Mouse (Mus musculus): Measurements from ENCODE around the gene 1700013G24Rik. TPM values are rescaled to one million over a fixed set of nuclear protein-coding genes. Genes with fewer than 3 reads are reported as not detected.

The 1700013G24Rik gene
- polyA plus RNA-seq, 1 experiment from 2014 or later = not detected

DNA sequence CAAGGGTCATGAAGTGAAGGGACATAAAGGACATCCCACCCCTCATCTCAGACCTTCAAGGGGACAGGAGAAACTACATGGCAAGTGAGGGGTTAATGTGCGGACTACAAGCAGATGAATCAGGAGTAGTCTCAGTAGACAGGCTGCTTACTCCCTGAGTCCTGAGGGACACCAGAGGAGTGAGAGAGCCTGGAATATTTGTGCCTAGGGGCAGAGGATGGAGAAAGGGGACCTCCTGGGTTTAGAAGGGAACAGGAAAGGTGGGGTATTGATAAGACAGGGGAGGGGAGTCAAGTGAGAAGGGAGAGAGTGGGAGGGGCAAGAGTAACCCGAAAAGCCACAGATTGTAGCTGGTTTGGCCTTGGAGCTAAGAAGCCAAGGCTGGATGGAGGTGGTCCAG, 4.4 kb upstream of the 1700013G24Rik start:
- DNase-seq (no peak), ATAC-seq (ENCODE audit: insufficient read depth) (no peak)
- TF ChIP-seq CTCF (IDR thresholded peaks at IDR 0.05; ENCODE audit: low read depth) = no peak
- Histone ChIP-seq H3K4me2 (no peak overlapping the region), H3K4me1 (ENCODE audit: insufficient read depth) (peaks cover 8% of the 10 kb centered on the region; the same call in 1 of the 2 replicates), H3K9ac (no peak overlapping the region), H3K9me3 (ENCODE audit: low read depth, low read length) (no peaks in the 10 kb centered on the region), H3K4me3 (ENCODE audit: low read depth, low read length) (no peak overlapping the region), H3K27ac (ENCODE audit: low read depth) (no peak overlapping the region), H3K27me3 (ENCODE audit: insufficient read depth, low read length) (no peaks in the 10 kb centered on the region), H3K36me3 (ENCODE audit: insufficient read depth) (no peaks in the 10 kb centered on the region)
- WGBS = 28% methylated on average over 2 of the region's 2 CpGs

DNA sequence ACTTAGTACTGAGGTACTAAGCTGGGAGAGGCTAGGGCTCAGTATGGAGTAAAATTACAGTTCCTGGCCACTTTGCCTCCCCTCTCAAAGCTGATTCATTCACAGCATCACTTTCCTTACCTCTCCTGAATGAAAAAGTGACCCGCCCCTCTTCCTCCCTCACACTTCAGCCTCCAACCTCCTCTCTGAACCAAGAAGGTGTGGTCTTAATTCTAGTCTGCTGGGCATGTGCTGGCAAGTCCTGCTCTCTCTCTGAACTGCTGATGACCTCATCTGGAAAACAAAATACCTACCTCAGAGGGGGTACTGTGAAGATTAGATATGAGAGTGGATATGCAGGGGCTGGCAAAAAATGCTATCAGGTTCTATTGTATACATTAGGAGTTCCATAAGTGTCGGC, 4.0 kb upstream of the 1700013G24Rik start:
- H3K4me1 ChIP-seq (ENCODE audit: insufficient read depth) = peaks cover 8% of the 10 kb centered on the region; the same call in 1 of the 2 replicates
- peak; percentile 39; the same call in 1 of the 2 replicates for ATAC-seq (ENCODE audit: insufficient read depth)
- H3K27me3 ChIP-seq (ENCODE audit: insufficient read depth, low read length) = no peaks in the 10 kb centered on the region
- H3K4me2 ChIP-seq = no peak overlapping the region
- no peak overlapping the region for H3K4me3 ChIP-seq (ENCODE audit: low read depth, low read length)
- 44% methylated on average over 2 of the region's 2 CpGs for WGBS
- no peaks in the 10 kb centered on the region for H3K36me3 ChIP-seq (ENCODE audit: insufficient read depth)
- no peaks in the 10 kb centered on the region for H3K9me3 ChIP-seq (ENCODE audit: low read depth, low read length)
- no peak overlapping the region for H3K27ac ChIP-seq (ENCODE audit: low read depth)
- TF ChIP-seq CTCF (IDR thresholded peaks at IDR 0.05; ENCODE audit: low read depth) = no peak
- DNase-seq = peak; percentile 30
- H3K9ac ChIP-seq = no peak overlapping the region

DNA sequence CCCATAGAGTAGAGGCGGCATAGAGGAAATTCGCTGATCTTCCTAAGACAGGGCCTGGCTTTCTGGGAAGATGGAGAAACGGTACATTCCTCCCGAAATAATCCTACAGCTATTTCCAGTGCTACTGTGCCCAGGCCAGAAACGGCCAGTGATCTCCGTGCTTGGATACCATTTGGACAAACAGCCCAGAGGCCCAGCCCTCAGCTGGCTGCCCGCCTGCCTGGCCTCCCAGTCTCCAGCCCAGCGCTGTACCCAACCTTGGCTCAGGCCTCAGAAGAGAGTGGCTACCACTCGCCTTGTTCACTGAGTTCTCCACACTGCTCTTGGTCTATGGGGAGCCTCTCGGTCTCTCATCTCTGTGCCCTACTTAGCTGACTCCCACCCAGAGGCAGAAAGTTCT, 3.4 kb upstream of the 1700013G24Rik start:
- no peak overlapping the region for H3K4me3 ChIP-seq (ENCODE audit: low read depth, low read length)
- no peak for ATAC-seq (ENCODE audit: insufficient read depth)
- no peaks in the 10 kb centered on the region for H3K27me3 ChIP-seq (ENCODE audit: insufficient read depth, low read length)
- WGBS = 73% methylated on average over 10 of the region's 10 CpGs
- DNase-seq = no peak
- peaks cover 8% of the 10 kb centered on the region; the same call in 1 of the 2 replicates for H3K4me1 ChIP-seq (ENCODE audit: insufficient read depth)
- H3K27ac ChIP-seq (ENCODE audit: low read depth) = no peak overlapping the region
- H3K9ac ChIP-seq = no peak overlapping the region
- H3K9me3 ChIP-seq (ENCODE audit: low read depth, low read length) = no peaks in the 10 kb centered on the region
- no peaks in the 10 kb centered on the region for H3K36me3 ChIP-seq (ENCODE audit: insufficient read depth)
- no peak for TF ChIP-seq CTCF (IDR thresholded peaks at IDR 0.05; ENCODE audit: low read depth)
- H3K4me2 ChIP-seq = no peak overlapping the region

DNA sequence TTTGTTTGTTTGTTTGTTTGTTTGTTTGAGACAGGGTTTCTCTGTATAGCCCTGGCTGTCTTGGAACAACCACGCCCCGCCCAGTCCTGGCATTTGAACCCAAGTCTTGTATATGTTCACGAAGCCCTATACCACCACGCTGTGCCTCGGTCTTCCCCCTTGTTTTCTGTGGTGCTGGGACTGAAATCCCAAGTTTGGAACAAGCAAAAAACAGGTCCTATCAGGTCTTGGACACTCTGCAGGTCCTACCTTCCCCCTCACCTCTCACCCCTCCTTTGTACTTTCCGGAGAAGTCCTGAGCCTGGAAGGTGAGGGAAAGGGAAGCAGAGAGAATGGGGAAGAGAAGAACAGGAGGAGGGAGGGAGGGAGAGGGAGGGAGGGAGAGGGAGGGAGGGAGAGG, 894 bp upstream of the 1700013G24Rik start:
- H3K27me3 ChIP-seq (ENCODE audit: insufficient read depth, low read length) = no peaks in the 10 kb centered on the region
- TF ChIP-seq CTCF (IDR thresholded peaks at IDR 0.05; ENCODE audit: low read depth) = no peak
- H3K9ac ChIP-seq = no peak overlapping the region
- DNase-seq (no peak), ATAC-seq (ENCODE audit: insufficient read depth) (no peak)
- no peak overlapping the region for H3K27ac ChIP-seq (ENCODE audit: low read depth)
- H3K36me3 ChIP-seq (ENCODE audit: insufficient read depth) = no peaks in the 10 kb centered on the region
- peaks cover 9% of the 10 kb centered on the region; the same call in 1 of the 2 replicates for H3K4me1 ChIP-seq (ENCODE audit: insufficient read depth)
- H3K9me3 ChIP-seq (ENCODE audit: low read depth, low read length) = no peaks in the 10 kb centered on the region
- WGBS = 85% methylated on average over 6 of the region's 6 CpGs
- H3K4me2 ChIP-seq = no peak overlapping the region
- no peak overlapping the region for H3K4me3 ChIP-seq (ENCODE audit: low read depth, low read length)

DNA sequence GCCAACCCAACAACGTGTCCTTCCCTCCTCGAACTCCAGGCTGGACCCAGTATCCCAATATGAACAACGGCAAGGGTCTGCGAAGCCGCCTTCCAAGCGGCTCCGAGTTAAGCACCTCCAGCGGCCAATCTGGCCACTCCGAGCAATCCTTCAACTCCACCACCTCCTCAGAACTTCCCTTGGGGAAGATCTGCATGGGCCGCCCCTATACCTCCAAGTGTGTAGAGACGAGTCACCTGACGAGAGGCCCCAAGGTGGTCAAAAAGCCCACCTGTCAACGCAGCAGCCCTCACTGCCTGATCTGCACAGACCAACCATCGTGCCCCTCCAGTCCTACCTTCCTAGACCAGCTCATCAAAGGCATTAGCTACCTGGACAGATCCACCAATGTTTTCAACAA, 1.5 kb downstream of the 1700013G24Rik start:
- no peaks in the 10 kb centered on the region for H3K36me3 ChIP-seq (ENCODE audit: insufficient read depth)
- H3K4me1 ChIP-seq (ENCODE audit: insufficient read depth) = 0 out of 2 replicates have a peak, but pooled peaks cover 6% of the 10 kb centered on the region
- DNase-seq (no peak), ATAC-seq (ENCODE audit: insufficient read depth) (no peak)
- H3K4me2 ChIP-seq = no peak overlapping the region
- H3K27me3 ChIP-seq (ENCODE audit: insufficient read depth, low read length) = no peaks in the 10 kb centered on the region
- no peak overlapping the region for H3K27ac ChIP-seq (ENCODE audit: low read depth)
- no peak for TF ChIP-seq CTCF (IDR thresholded peaks at IDR 0.05; ENCODE audit: low read depth)
- H3K4me3 ChIP-seq (ENCODE audit: low read depth, low read length) = no peak overlapping the region
- H3K9ac ChIP-seq = no peak overlapping the region
- 74% methylated on average over 14 of the region's 14 CpGs for WGBS
- no peaks in the 10 kb centered on the region for H3K9me3 ChIP-seq (ENCODE audit: low read depth, low read length)

DNA sequence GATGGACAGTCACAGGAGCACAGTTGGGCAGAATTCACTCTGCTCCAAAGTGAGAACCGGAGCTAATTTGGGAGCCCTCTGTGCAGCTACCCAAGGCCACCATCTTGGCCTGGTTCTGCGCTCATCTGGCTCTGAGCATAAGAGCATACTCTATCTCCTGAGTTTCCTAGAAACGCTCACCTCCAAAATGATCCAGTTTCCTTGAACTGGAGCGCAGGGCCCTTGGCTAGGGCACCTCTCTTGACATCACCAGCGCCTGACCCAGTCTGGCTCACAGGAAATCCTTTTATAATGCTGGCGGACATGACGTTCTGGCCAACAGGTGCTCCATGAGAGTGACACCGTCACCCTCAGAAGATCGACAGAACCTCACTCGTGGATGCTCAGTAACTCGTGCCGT, 3.5 kb downstream of the 1700013G24Rik start:
- Histone ChIP-seq H3K27me3 (ENCODE audit: insufficient read depth, low read length) (no peaks in the 10 kb centered on the region), H3K9ac (no peak overlapping the region), H3K4me3 (ENCODE audit: low read depth, low read length) (no peak overlapping the region), H3K27ac (ENCODE audit: low read depth) (no peak overlapping the region), H3K9me3 (ENCODE audit: low read depth, low read length) (no peaks in the 10 kb centered on the region), H3K36me3 (ENCODE audit: insufficient read depth) (no peaks in the 10 kb centered on the region), H3K4me1 (ENCODE audit: insufficient read depth) (0 out of 2 replicates have a peak, but pooled peaks cover 6% of the 10 kb centered on the region), H3K4me2 (no peak overlapping the region)
- WGBS = 72% methylated on average over 12 of the region's 12 CpGs
- ATAC-seq (ENCODE audit: insufficient read depth) (no peak), DNase-seq (no peak)
- TF ChIP-seq CTCF (IDR thresholded peaks at IDR 0.05; ENCODE audit: low read depth) = no peak

DNA sequence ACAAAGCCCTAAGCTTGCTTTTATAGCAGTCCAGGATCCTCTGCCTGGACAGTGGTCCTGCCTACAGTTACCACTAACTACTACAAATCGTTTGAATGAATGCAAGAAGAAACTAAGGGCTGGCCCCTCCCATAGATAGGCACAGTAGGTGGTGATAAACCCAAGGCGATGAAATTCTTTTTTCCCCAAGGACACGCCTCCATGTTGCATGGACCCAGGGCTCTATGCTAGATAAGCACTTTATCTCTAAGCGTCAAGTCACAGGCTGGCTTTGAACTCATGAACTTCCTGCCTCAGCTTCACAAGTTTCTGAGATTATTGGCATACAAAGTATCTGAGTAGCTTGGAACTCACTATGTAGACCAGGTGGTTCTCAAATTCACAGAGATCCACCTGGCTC, 4.2 kb downstream of the 1700013G24Rik start:
- Histone ChIP-seq H3K27ac (ENCODE audit: low read depth) (no peak overlapping the region), H3K9me3 (ENCODE audit: low read depth, low read length) (no peaks in the 10 kb centered on the region), H3K36me3 (ENCODE audit: insufficient read depth) (no peaks in the 10 kb centered on the region), H3K4me2 (no peak overlapping the region), H3K9ac (no peak overlapping the region), H3K4me1 (ENCODE audit: insufficient read depth) (peaks cover 11% of the 10 kb centered on the region; the same call in 1 of the 2 replicates), H3K27me3 (ENCODE audit: insufficient read depth, low read length) (no peaks in the 10 kb centered on the region), H3K4me3 (ENCODE audit: low read depth, low read length) (no peak overlapping the region)
- ATAC-seq (ENCODE audit: insufficient read depth) (no peak), DNase-seq (no peak)
- WGBS = 57% methylated on average over 4 of the region's 4 CpGs
- TF ChIP-seq CTCF (IDR thresholded peaks at IDR 0.05; ENCODE audit: low read depth) = no peak

DNA sequence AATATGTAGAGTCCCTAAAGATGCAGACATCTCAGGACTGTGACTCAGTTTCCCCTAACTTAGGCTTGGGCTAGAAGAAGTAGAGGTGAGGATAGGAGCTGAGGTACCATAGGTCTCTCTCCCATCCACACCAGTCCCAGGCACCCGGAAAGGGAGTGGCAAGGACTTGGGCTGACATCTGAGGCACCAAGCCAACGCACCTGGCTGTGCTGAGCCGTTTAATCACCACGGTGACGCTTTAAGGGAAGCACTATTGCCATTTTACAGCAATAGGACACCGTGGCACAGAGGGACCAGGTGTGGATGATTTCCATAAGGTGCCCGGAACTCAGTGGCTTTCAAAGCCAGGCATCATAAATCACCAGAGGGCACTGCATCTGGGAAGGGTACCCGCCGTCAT, 5.2 kb downstream of the 1700013G24Rik start:
- 74% methylated on average over 9 of the region's 9 CpGs for WGBS
- no peak for DNase-seq
- H3K4me3 ChIP-seq (ENCODE audit: low read depth, low read length) = no peak overlapping the region
- ATAC-seq (ENCODE audit: insufficient read depth) = no peak
- H3K9me3 ChIP-seq (ENCODE audit: low read depth, low read length) = no peaks in the 10 kb centered on the region
- no peaks in the 10 kb centered on the region for H3K36me3 ChIP-seq (ENCODE audit: insufficient read depth)
- H3K4me1 ChIP-seq (ENCODE audit: insufficient read depth) = peaks cover 14% of the 10 kb centered on the region; the same call in 1 of the 2 replicates
- H3K27ac ChIP-seq (ENCODE audit: low read depth) = no peak overlapping the region
- H3K27me3 ChIP-seq (ENCODE audit: insufficient read depth, low read length) = no peaks in the 10 kb centered on the region
- TF ChIP-seq CTCF (IDR thresholded peaks at IDR 0.05; ENCODE audit: low read depth) = no peak
- H3K9ac ChIP-seq = no peak overlapping the region
- H3K4me2 ChIP-seq = no peak overlapping the region
